8 mouse cellular contexts compared by ENCODE assay signal in the genomic region with DNA sequence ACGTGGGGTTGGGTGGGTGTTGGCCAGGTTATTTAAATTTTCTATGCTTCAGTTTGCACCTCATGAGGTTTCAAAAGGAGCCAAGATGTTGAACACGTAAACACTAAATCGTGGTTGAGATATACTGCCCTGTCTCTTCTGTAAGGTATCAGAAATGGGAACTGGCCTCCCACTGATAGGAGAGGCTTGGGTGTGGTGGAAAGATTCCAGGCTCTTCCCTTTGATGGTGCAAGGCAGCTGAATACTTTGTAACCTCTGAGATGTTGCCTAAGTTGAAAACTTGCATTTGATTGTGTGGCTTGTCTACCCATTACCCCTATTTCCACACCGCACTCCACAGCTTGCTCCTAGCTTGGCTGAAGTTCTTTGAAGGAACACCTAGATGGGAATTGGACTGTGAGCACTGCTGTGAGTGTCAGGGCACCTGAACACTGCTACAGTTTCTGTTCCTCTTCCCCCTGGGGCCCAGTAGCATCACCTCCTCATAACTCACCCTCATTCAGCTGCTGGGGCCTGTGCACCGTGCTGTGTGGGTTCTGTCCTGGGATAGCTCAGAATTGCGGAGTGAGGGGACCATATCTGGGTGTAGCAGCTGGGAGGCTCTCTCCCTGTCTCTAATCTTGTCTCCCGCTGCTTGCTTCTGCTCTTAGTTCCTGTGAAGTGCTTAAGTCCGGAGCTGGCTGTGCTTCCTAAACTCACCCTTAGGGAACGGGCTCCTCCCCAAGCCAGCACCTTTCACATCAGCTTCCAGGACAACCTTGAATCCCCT. TPM values are rescaled to one million over a fixed set of nuclear protein-coding genes. Genes with fewer than 3 reads are reported as not detected.
A peak's percentile ranks its signal among the peaks of the same experiment; 100 is the strongest.
DNase-seq lines count a peak whose midpoint lies in the region; ATAC-seq lines count a peak whose summit lies in the region.

No protein-coding gene starts in this region.

- H3K27ac ChIP-seq in kidney, embryonic 15.5 days = peak overlapping the region; percentile 3; the same call in 1 of the 2 replicates
- peak overlapping the region; percentile 28 for H3K27ac ChIP-seq in embryonic facial prominence, embryonic 15.5 days (replicated peaks)
- 0 out of 2 replicates have a peak overlapping the region, but pooled peaks have one; percentile 8 for H3K27ac ChIP-seq in limb, embryonic 11.5 days (replicated peaks; ENCODE audit: low read depth, low read length)
- H3K27ac ChIP-seq in neural tube, embryonic 15.5 days (replicated peaks) = no peak overlapping the region

- ATAC-seq in kidney, embryonic 15.5 days (replicated peaks; ENCODE audit: low FRiP score) = 0 out of 2 replicates have a peak, but pooled peaks have one; percentile 17
- no peak for ATAC-seq in embryonic facial prominence, embryonic 15.5 days (ENCODE audit: insufficient number of reproducible peaks, low FRiP score, low TSS enrichment, low read depth)
- ATAC-seq in limb, embryonic 11.5 days (ENCODE audit: insufficient number of reproducible peaks, low FRiP score, low TSS enrichment, low read depth) = no peak
- no peak for ATAC-seq in neural tube, embryonic 15.5 days (ENCODE audit: low FRiP score)

- H3K4me2 ChIP-seq in kidney, embryonic 15.5 days = peak overlapping the region; percentile 65
- H3K4me2 ChIP-seq in embryonic facial prominence, embryonic 15.5 days (replicated peaks) = peak overlapping the region; percentile 61
- peak overlapping the region; percentile 65 for H3K4me2 ChIP-seq in limb, embryonic 11.5 days (ENCODE audit: low read depth, severe bottlenecking)
- peak overlapping the region; percentile 70 for H3K4me2 ChIP-seq in neural tube, embryonic 15.5 days

- H3K9me3 ChIP-seq in kidney, embryonic 15.5 days (replicated peaks) = no peaks in the 10 kb centered on the region
- H3K9me3 ChIP-seq in embryonic facial prominence, embryonic 15.5 days (replicated peaks) = no peaks in the 10 kb centered on the region
- no peaks in the 10 kb centered on the region for H3K9me3 ChIP-seq in limb, embryonic 11.5 days (ENCODE audit: control insufficient read depth, low read length)
- no peaks in the 10 kb centered on the region for H3K9me3 ChIP-seq in neural tube, embryonic 15.5 days (replicated peaks)

- intact Hi-C loops in left cerebral cortex, postnatal 10 days (cut with DNase I) = loop anchor here (10.0 kb wide), 2 partner anchors 120 to 310 kb away; no protein-coding TSS in a partner anchor

- DNase-seq in kidney, adult 11 months = no peak
- DNase-seq in limb, embryonic 11.5 days (ENCODE audit: low spot score) = no peak
- no peak for DNase-seq in layer of hippocampus, postnatal 10 days (ENCODE audit: low spot score in 2 of 2)
- DNase-seq in left cerebral cortex, postnatal 10 days (ENCODE audit: extremely low spot score in 1 of 2, low spot score in 2 of 2) = no peak
- DNase-seq in lung, postnatal 36 days = no peak

- no peaks in the 10 kb centered on the region for H3K27me3 ChIP-seq in kidney, embryonic 15.5 days
- no peaks in the 10 kb centered on the region for H3K27me3 ChIP-seq in embryonic facial prominence, embryonic 15.5 days
- H3K27me3 ChIP-seq in limb, embryonic 11.5 days (ENCODE audit: control insufficient read depth, insufficient read depth, low read length) = no peaks in the 10 kb centered on the region
- H3K27me3 ChIP-seq in neural tube, embryonic 15.5 days (replicated peaks) = no peaks in the 10 kb centered on the region

- peak overlapping the region; percentile 22; the same call in 1 of the 2 replicates for H3K9ac ChIP-seq in kidney, embryonic 15.5 days
- 0 out of 2 replicates have a peak overlapping the region, but pooled peaks have one; percentile 18 for H3K9ac ChIP-seq in embryonic facial prominence, embryonic 15.5 days
- H3K9ac ChIP-seq in limb, embryonic 11.5 days (ENCODE audit: low read length) = no peak overlapping the region
- H3K9ac ChIP-seq in neural tube, embryonic 15.5 days (replicated peaks) = no peak overlapping the region

- H3K4me3 ChIP-seq in kidney, embryonic 15.5 days (replicated peaks) = peak overlapping the region; percentile 73
- peak overlapping the region; percentile 80 for H3K4me3 ChIP-seq in embryonic facial prominence, embryonic 15.5 days (replicated peaks)
- H3K4me3 ChIP-seq in limb, embryonic 11.5 days (ENCODE audit: low read depth, low read length) = peak overlapping the region; percentile 9; the same call in 1 of the 2 replicates
- peak overlapping the region; percentile 77; the same call in 1 of the 2 replicates for H3K4me3 ChIP-seq in neural tube, embryonic 15.5 days (replicated peaks)

- WGBS in kidney, embryonic 15.5 days = 58% methylated on average over 9 of the region's 9 CpGs
- WGBS in embryonic facial prominence, embryonic 15.5 days = 40% methylated on average over 9 of the region's 9 CpGs
- 49% methylated on average over 9 of the region's 9 CpGs for WGBS in limb, embryonic 11.5 days
- 69% methylated on average over 9 of the region's 9 CpGs for WGBS in neural tube, embryonic 15.5 days

- H3K4me1 ChIP-seq in kidney, embryonic 15.5 days = peaks cover 39% of the 10 kb centered on the region
- H3K4me1 ChIP-seq in embryonic facial prominence, embryonic 15.5 days = peaks cover 47% of the 10 kb centered on the region
- peaks cover 15% of the 10 kb centered on the region for H3K4me1 ChIP-seq in limb, embryonic 11.5 days (ENCODE audit: control insufficient read depth, insufficient read depth, low read length)
- H3K4me1 ChIP-seq in neural tube, embryonic 15.5 days = peaks cover 29% of the 10 kb centered on the region

- H3K36me3 ChIP-seq in kidney, embryonic 15.5 days = no peaks in the 10 kb centered on the region
- H3K36me3 ChIP-seq in embryonic facial prominence, embryonic 15.5 days = no peaks in the 10 kb centered on the region
- no peaks in the 10 kb centered on the region for H3K36me3 ChIP-seq in limb, embryonic 11.5 days (ENCODE audit: control insufficient read depth, insufficient read depth, low read length)
- H3K36me3 ChIP-seq in neural tube, embryonic 15.5 days = no peaks in the 10 kb centered on the region

RNA-seq across cellular contexts. Expression of gene Slc13a4, which starts 53.6 kb away (rescaled TPM):
- polyA plus RNA-seq in kidney, embryonic 15.5 days (2015; fragmentation: Nextera tagmentation; extraction: Ambion mirVana) = 0.18 and 0.32 TPM in 2 replicates
- polyA plus RNA-seq in embryonic facial prominence, embryonic 15.5 days (2015; fragmentation: Nextera tagmentation; extraction: Ambion mirVana) = 0.21 and 0.47 TPM in 2 replicates
- 0.13 and 0.24 TPM in 2 replicates for polyA plus RNA-seq in limb, embryonic 11.5 days (2014; fragmentation: Nextera tagmentation; extraction: Ambion mirVana)
- 1.3 and 2.3 TPM in 2 replicates for polyA plus RNA-seq in neural tube, embryonic 15.5 days (2015; fragmentation: Nextera tagmentation; extraction: Ambion mirVana)
- total RNA-seq in layer of hippocampus, postnatal 10 days (2021) = 1 to 10 TPM; 5.7 to 6.4 TPM
- total RNA-seq in left cerebral cortex, postnatal 10 days (2021) = 10 to 100 TPM; 10.5 TPM

Comparison
In these comparisons a context has a peak if more than half of its experiments do, and no peak if none do; other contexts are left out.
1. H3K4me3 ChIP-seq: peak in every context shown above with its lines; median percentile 80 in embryonic facial prominence, embryonic 15.5 days; 77 in neural tube, embryonic 15.5 days; 73 in kidney, embryonic 15.5 days; 9 in limb, embryonic 11.5 days.
2. H3K9ac ChIP-seq: peak in kidney, embryonic 15.5 days (single experiment) and embryonic facial prominence, embryonic 15.5 days (single experiment); none in limb, embryonic 11.5 days (single experiment) and neural tube, embryonic 15.5 days (single experiment).
3. Peak in every context shown above with its lines, with median percentiles within 50 percentile points of each other: H3K4me2 ChIP-seq.